Mouse (Mus musculus) kidney, postnatal 4 days (tissue): ENCODE measurements around the gene Erfe.
A peak's percentile ranks its signal among the peaks of the same experiment; 100 is the strongest.

ENCODE experiments used
- DNase-seq, 2 experiments: peaks; one replicate each; pipeline ENCODE4 v3.0.0; 2021; ENCODE audit warnings: mixed read lengths in 2 of 2

The Erfe gene

GRCm38 (mm10) chr1:91366215-91367108, at the start of gene Erfe:
Gene Erfe (plus strand): TSS chr1:91366430.
- DNase-seq, result peak; percentile 83 to 86

- no peak for DNase-seq
Observed at GRCm38 (mm10) chr1:91317656-91318055, 48.6 kb upstream of the Erfe start.

GRCm38 (mm10) chr1:91321760-91322438, 44.3 kb upstream of the Erfe start, which contains the start of gene Espnl:
Gene Espnl (plus strand): TSS chr1:91322075.
- peak; percentile 37 to 58 for DNase-seq

- no peak for DNase-seq
Observed at GRCm38 (mm10) chr1:91324646-91325045, 41.6 kb upstream of the Erfe start.

GRCm38 (mm10) chr1:91325488-91326042, 40.7 kb upstream of the Erfe start:
- no peak for DNase-seq

- no peak for DNase-seq
Observed at GRCm38 (mm10) chr1:91332102-91332501, 34.1 kb upstream of the Erfe start.

GRCm38 (mm10) chr1:91333582-91333981, 32.6 kb upstream of the Erfe start:
- DNase-seq, result no peak

- DNase-seq, result no peak
Observed at GRCm38 (mm10) chr1:91337355-91337754, 28.9 kb upstream of the Erfe start.

- DNase-seq, result no peak
Observed at GRCm38 (mm10) chr1:91344001-91344400, 22.2 kb upstream of the Erfe start.

GRCm38 (mm10) chr1:91344921-91345685, 21.1 kb upstream of the Erfe start:
- peak; percentile 66 to 77 for DNase-seq

GRCm38 (mm10) chr1:91346892-91347291, 19.3 kb upstream of the Erfe start:
- DNase-seq, result peak; percentile 75 to 79

- no peak for DNase-seq
Observed at GRCm38 (mm10) chr1:91350841-91351240, 15.4 kb upstream of the Erfe start, which contains the start of gene Klhl30. Gene Klhl30 (plus strand): TSS chr1:91351016.

GRCm38 (mm10) chr1:91351249-91351648, 15.0 kb upstream of the Erfe start:
- no peak for DNase-seq

GRCm38 (mm10) chr1:91352277-91352676, 14.0 kb upstream of the Erfe start:
- DNase-seq, result no peak

GRCm38 (mm10) chr1:91356105-91356504, 10.1 kb upstream of the Erfe start:
- no peak for DNase-seq

GRCm38 (mm10) chr1:91362113-91362512, 4.1 kb upstream of the Erfe start:
- no peak for DNase-seq

GRCm38 (mm10) chr1:91364822-91365644, 1.2 kb upstream of the Erfe start:
- no peak for DNase-seq

- no peak for DNase-seq
Observed at GRCm38 (mm10) chr1:91365816-91366214, 415 bp upstream of the Erfe start.

GRCm38 (mm10) chr1:91367295-91367694, 1.1 kb downstream of the Erfe start:
- DNase-seq, result no peak

- no peak for DNase-seq
Observed at GRCm38 (mm10) chr1:91369408-91369807, 3.2 kb downstream of the Erfe start.

- no peak for DNase-seq
Observed at GRCm38 (mm10) chr1:91370055-91370454, 3.8 kb downstream of the Erfe start.

- DNase-seq, result no peak
Observed at GRCm38 (mm10) chr1:91373414-91373835, 7.2 kb downstream of the Erfe start.
